In the genomic region with DNA sequence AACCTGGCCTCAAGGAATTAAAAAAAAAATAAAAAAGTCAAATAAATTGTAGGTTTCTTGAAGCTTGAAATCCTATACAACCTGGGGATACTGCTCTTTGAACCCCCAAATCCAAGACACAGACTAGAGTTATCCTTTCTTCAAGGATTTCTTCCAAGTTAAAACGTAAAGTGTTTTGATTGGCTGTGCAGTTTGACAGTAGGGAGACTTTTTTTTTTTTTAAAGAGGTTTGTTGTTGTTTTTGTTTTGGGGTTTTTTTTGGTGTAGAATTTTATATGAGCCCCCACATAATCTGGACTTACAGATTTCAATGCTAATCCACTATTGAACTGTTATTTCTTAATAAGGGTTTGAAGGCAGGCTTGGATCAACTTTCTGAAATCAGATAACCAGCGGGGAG, we compare ENCODE assay signal across 9 mouse cellular contexts. TPM values are rescaled to one million over a fixed set of nuclear protein-coding genes. Genes with fewer than 3 reads are reported as not detected.
DNase-seq lines count a peak whose midpoint lies in the region; ATAC-seq and TF ChIP-seq lines count a peak whose summit lies in the region.
"Had no signal": no experiment of that assay in that cellular context is flagged by ENCODE, and none has a peak within 500 bp of the region (broad histone marks: within the 10 kb centered on the region; RNA-seq: fewer than 3 reads in every experiment).

No protein-coding gene starts in this region.

- peaks cover 2% of the 10 kb centered on the region; the same call in 1 of the 2 replicates for H3K27me3 ChIP-seq in erythroblast, embryonic 14.5 days (ENCODE audit: control insufficient read depth)
- H3K27me3 ChIP-seq in hindbrain, embryonic 11.5 days (ENCODE audit: control insufficient read depth, insufficient read depth, low read length): no peaks in the 10 kb centered on the region
- H3K27me3 ChIP-seq in liver, postnatal 0 days (ENCODE audit: insufficient read depth, low read length): no peaks in the 10 kb centered on the region

- DNase-seq in MEL-GATA-1-ER (ENCODE audit: extremely low read depth, low read depth): peak; percentile 29
- no peak for DNase-seq in hindbrain, embryonic 11.5 days (ENCODE audit: low spot score)
- DNase-seq in liver, postnatal 0 days: no peak
- DNase-seq in T-cell, adult 2 months (ENCODE audit: low spot score): no peak
- DNase-seq in kidney, adult 18-20 months: no peak
- DNase-seq in gastrocnemius, postnatal 36 days: no peak
- DNase-seq: spleen, adult 18-20 months had no signal

- WGBS in hindbrain, embryonic 11.5 days: 71% methylated on average over 2 of the region's 2 CpGs
- 55% methylated on average over 2 of the region's 2 CpGs for WGBS in liver, postnatal 0 days (ENCODE audit: insufficient replicate concordance)

- no peak for TF ChIP-seq CTCF in liver, postnatal 0 days (IDR thresholded peaks at IDR 0.05; ENCODE audit: low read depth)

- H3K4me3 ChIP-seq in erythroblast, embryonic 14.5 days (replicated peaks): peak overlapping the region; percentile 80
- no peak overlapping the region; the same call in 1 of the 2 replicates for H3K4me3 ChIP-seq in hindbrain, embryonic 11.5 days (ENCODE audit: low read depth, low read length)
- H3K4me3 ChIP-seq in liver, postnatal 0 days (ENCODE audit: low read depth, low read length): peak overlapping the region; percentile 54

- intact Hi-C loops in gastrocnemius, postnatal 36 days (cut with DNase I): no loop called here

- no peak for ATAC-seq in erythroblast, adult 5-6 weeks (replicated peaks; ENCODE audit: low FRiP score, poor library complexity, severe bottlenecking)
- ATAC-seq in hindbrain, embryonic 11.5 days (ENCODE audit: low FRiP score): no peak
- ATAC-seq in liver, postnatal 0 days: no peak

- peak overlapping the region; percentile 39; the same call in 1 of the 2 replicates for H3K4me2 ChIP-seq in hindbrain, embryonic 11.5 days (replicated peaks; ENCODE audit: low read depth, low read length)
- peak overlapping the region; percentile 64 for H3K4me2 ChIP-seq in liver, postnatal 0 days (ENCODE audit: low read depth, low read length)

- H3K4me1 ChIP-seq in erythroblast, embryonic 14.5 days (ENCODE audit: control insufficient read depth): peaks cover 41% of the 10 kb centered on the region
- no peaks in the 10 kb centered on the region for H3K4me1 ChIP-seq in hindbrain, embryonic 11.5 days (replicated peaks; ENCODE audit: control insufficient read depth, insufficient read depth, low read length)
- H3K4me1 ChIP-seq in liver, postnatal 0 days (ENCODE audit: insufficient read depth): peaks cover 2% of the 10 kb centered on the region; the same call in 1 of the 2 replicates

- no peak overlapping the region; the same call in 1 of the 2 replicates for H3K27ac ChIP-seq in hindbrain, embryonic 11.5 days (ENCODE audit: low read depth, low read length)
- peak overlapping the region; percentile 72; the same call in 1 of the 2 replicates for H3K27ac ChIP-seq in liver, postnatal 0 days (ENCODE audit: low read depth)

- H3K36me3 ChIP-seq in erythroblast, embryonic 14.5 days (ENCODE audit: control insufficient read depth): peaks cover 20% of the 10 kb centered on the region
- no peaks in the 10 kb centered on the region for H3K36me3 ChIP-seq in hindbrain, embryonic 11.5 days (ENCODE audit: control insufficient read depth, insufficient read depth, low read length)
- no peaks in the 10 kb centered on the region for H3K36me3 ChIP-seq in liver, postnatal 0 days (replicated peaks; ENCODE audit: insufficient read depth, low read length)

- H3K9ac ChIP-seq in hindbrain, embryonic 11.5 days (ENCODE audit: low read depth, low read length): no peak overlapping the region
- peak overlapping the region; percentile 53; the same call in 1 of the 2 replicates for H3K9ac ChIP-seq in liver, postnatal 0 days (replicated peaks)

- no peak for TF ChIP-seq EP300 in liver, postnatal 0 days (IDR thresholded peaks at IDR 0.05; ENCODE audit: low read depth)

- H3K9me3 ChIP-seq in erythroblast, embryonic 14.5 days (ENCODE audit: control insufficient read depth, low read length): no peaks in the 10 kb centered on the region
- H3K9me3 ChIP-seq in hindbrain, embryonic 11.5 days (ENCODE audit: control insufficient read depth, low read length): no peaks in the 10 kb centered on the region
- H3K9me3 ChIP-seq in liver, postnatal 0 days (ENCODE audit: low read length): no peaks in the 10 kb centered on the region

RNA-seq across cellular contexts. Expression of a gene that starts 21.6 kb away (rescaled TPM):
- polyA plus RNA-seq in erythroblast, embryonic 14.5 days (2012): 1.4 and 1.5 TPM in 2 replicates
- 17.8 and 19.6 TPM in 2 replicates for total RNA-seq in erythroblast, adult 5-6 weeks (2015; ENCODE audit: low replicate concordance)
- 91.8 and 103 TPM in 2 replicates for total RNA-seq in erythroblast, adult 5-6 weeks (2017; ENCODE audit: low replicate concordance)
- 11.2 and 12.6 TPM in 2 replicates for polyA plus RNA-seq in hindbrain, embryonic 11.5 days (2014; fragmentation: Nextera tagmentation; extraction: Ambion mirVana)
- polyA plus RNA-seq in liver, postnatal 0 days (2015; fragmentation: Nextera tagmentation; extraction: Ambion mirVana): 2.0 and 2.1 TPM in 2 replicates
- under 1 TPM in 1 of 2 experiments, not detected in 1; 0.10 TPM for total RNA-seq in gastrocnemius, postnatal 36 days (2021)

RNA-seq across cellular contexts. Expression of a gene that starts 44.3 kb away (rescaled TPM):
- polyA plus RNA-seq in erythroblast, embryonic 14.5 days (2012): 0.58 and 0.93 TPM in 2 replicates
- total RNA-seq in erythroblast, adult 5-6 weeks (2015; ENCODE audit: low replicate concordance): 17.1 and 23.2 TPM in 2 replicates
- 50.4 and 66.6 TPM in 2 replicates for total RNA-seq in erythroblast, adult 5-6 weeks (2017; ENCODE audit: low replicate concordance)
- polyA plus RNA-seq in hindbrain, embryonic 11.5 days (2014; fragmentation: Nextera tagmentation; extraction: Ambion mirVana): 19.2 and 21.9 TPM in 2 replicates
- polyA plus RNA-seq in liver, postnatal 0 days (2015; fragmentation: Nextera tagmentation; extraction: Ambion mirVana): 4.6 and 5.3 TPM in 2 replicates
- 1 to 10 TPM; 3.0 to 3.2 TPM for total RNA-seq in gastrocnemius, postnatal 36 days (2021)
